In genomic region chr14:24500091-24500844, GRCm38 (mm10) we compare ENCODE assay signal across 8 mouse cellular contexts. TPM values are rescaled to one million over a fixed set of nuclear protein-coding genes. Genes with fewer than 3 reads are reported as not detected.
DNase-seq lines count a peak whose midpoint lies in the region; ATAC-seq and TF ChIP-seq lines count a peak whose summit lies in the region.

No protein-coding gene starts in this region.

- H3K9me3 ChIP-seq in hindbrain, embryonic 16.5 days (ENCODE audit: control insufficient read depth, low read length), result no peaks in the 10 kb centered on the region

- H3K9ac ChIP-seq in hindbrain, embryonic 16.5 days (ENCODE audit: low read depth, low read length), result peak overlapping the region; percentile 8

- DNase-seq in T-cell, adult 2 months (ENCODE audit: low spot score), result peak; percentile 50
- DNase-seq in cerebellum, postnatal 4 days (ENCODE audit: low spot score in 2 of 2), result peak; percentile 92 to 94
- peak; percentile 83 for DNase-seq in gastrocnemius, adult 2 months
- DNase-seq in layer of hippocampus, postnatal 36 days, result peak; percentile 84 to 87
- peak; percentile 88 for DNase-seq in lung, postnatal 14 days
- DNase-seq in retina, embryonic 14.5 days (ENCODE audit: low spot score), result peak; percentile 94
- peak; percentile 84 for DNase-seq in thymus, postnatal 4 days

- peak overlapping the region; percentile 53 for H3K4me3 ChIP-seq in gastrocnemius, adult 2 months
- H3K4me3 ChIP-seq in hindbrain, embryonic 16.5 days (ENCODE audit: low read length), result no peak overlapping the region; the same call in 1 of the 2 replicates

- WGBS in hindbrain, embryonic 16.5 days, result 17% methylated on average over 18 of the region's 18 CpGs

- no peaks in the 10 kb centered on the region for H3K27me3 ChIP-seq in hindbrain, embryonic 16.5 days (replicated peaks; ENCODE audit: control insufficient read depth, insufficient read depth, low read length)

- H3K36me3 ChIP-seq in hindbrain, embryonic 16.5 days (ENCODE audit: control insufficient read depth, insufficient read depth, low read length), result peaks cover 30% of the 10 kb centered on the region

- peak; percentile 79 for ATAC-seq in hindbrain, embryonic 16.5 days

- H3K4me2 ChIP-seq in hindbrain, embryonic 16.5 days (ENCODE audit: low read length), result peak overlapping the region; percentile 44

- peak overlapping the region; percentile 46; the same call in 1 of the 2 replicates for H3K27ac ChIP-seq in gastrocnemius, adult 2 months
- peak overlapping the region; percentile 88 for H3K27ac ChIP-seq in hindbrain, embryonic 16.5 days (ENCODE audit: low read depth, low read length)

- TF ChIP-seq CTCF in gastrocnemius, adult 2 months (IDR thresholded peaks at IDR 0.05), result peak; percentile 94

- intact Hi-C loops in gastrocnemius, adult 2 months (cut with DNase I), result loop anchor here (5.0 kb wide), 3 partner anchors 42 to 517 kb away; no protein-coding TSS in a partner anchor

- peaks cover 8% of the 10 kb centered on the region for H3K4me1 ChIP-seq in hindbrain, embryonic 16.5 days (ENCODE audit: control insufficient read depth, insufficient read depth, low read depth, low read length)

RNA-seq across cellular contexts. Expression of gene Rps24, which starts 13.3 kb away (rescaled TPM):
- 100 to 1,000 TPM; 700 to 838 TPM for total RNA-seq in gastrocnemius, adult 2 months (2021)
- polyA plus RNA-seq in hindbrain, embryonic 16.5 days (2015; fragmentation: Nextera tagmentation; extraction: Ambion mirVana), result 456 and 490 TPM in 2 replicates
- 100 to 1,000 TPM; 752 to 770 TPM for total RNA-seq in layer of hippocampus, postnatal 36 days (2021)

RNA-seq across cellular contexts. Expression of gene Polr3a, which starts 13.4 kb away (rescaled TPM):
- total RNA-seq in gastrocnemius, adult 2 months (2021), result 1 to 10 TPM; 8.7 TPM
- polyA plus RNA-seq in hindbrain, embryonic 16.5 days (2015; fragmentation: Nextera tagmentation; extraction: Ambion mirVana), result 16.5 and 18.4 TPM in 2 replicates
- total RNA-seq in layer of hippocampus, postnatal 36 days (2021), result 10 to 100 TPM; 36.5 to 40.0 TPM
